Mouse (Mus musculus): ENCODE results near the gene Tas2r139.
"Not testable (repeated sequence)": the region's sequence is repeated elsewhere in the genome, so short reads cannot be mapped to it uniquely, and the experiment has no call there.

Gene Tas2r139

DNA sequence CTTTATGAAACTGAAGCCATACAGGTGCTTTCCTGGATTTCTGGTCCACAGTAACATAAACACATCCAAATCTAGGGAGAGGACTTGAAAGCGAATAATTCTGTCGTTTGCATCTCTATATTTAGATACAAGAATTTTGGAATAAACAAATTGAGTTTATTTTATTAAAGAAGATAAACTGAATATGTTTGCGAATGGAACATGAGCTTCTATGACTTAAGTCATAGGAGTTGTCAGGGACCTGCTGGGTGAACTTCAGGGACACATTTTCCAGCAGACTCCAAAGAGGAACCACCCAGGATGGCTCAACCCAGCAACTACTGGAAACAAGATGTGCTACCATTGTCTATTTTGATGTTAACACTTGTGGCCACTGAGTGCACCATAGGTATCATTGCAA, at the start of gene Tas2r139:
Gene Tas2r139 (plus strand): TSS at position 301 of the 400 bp plus-strand sequence.
- no peak for DNase-seq (ENCODE audit: low spot score in 2 of 2)

DNA sequence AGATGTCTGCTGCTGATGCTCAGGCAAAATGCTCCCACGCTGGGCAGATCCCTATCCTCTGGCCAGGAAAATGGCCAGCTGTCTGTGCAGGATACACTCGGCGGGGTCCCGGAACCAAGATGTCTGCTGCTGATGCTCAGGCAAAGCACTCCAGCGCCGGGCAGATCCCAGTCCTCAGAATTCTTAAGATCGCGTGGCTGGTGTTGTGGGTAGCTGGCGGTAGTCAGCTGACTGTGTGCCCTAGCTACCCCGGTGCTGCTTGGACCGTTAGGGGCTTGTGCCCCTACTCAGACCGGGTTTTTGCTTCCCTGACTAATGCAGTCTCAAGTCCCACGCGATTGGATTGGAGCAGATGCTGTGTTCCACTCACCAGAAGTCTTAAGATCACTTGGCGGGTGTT, 10.4 kb downstream of the Tas2r139 start:
- not testable (repeated sequence) for DNase-seq (ENCODE audit: low spot score in 2 of 2)

DNA sequence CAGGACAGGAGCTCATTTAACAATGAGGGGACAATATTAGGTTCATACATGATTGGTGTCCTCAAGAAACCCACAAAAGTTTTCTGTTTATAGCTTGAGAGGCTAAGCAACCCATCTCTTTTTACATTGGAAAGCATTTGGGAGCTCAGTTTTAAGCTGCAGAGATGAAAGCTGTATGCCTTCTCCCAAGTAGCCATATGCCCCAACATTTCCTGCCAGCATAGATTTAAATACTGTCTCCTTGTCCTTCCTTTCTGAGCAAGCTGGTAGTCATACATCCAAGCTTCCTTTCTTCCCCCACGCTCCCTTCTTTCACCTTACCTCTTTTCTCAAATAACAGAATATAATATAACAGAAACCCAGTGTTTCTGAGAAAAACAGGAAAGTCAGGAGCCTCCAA, 41.7 kb downstream of the Tas2r139 start:
- no peak for DNase-seq (ENCODE audit: low spot score in 2 of 2)

DNA sequence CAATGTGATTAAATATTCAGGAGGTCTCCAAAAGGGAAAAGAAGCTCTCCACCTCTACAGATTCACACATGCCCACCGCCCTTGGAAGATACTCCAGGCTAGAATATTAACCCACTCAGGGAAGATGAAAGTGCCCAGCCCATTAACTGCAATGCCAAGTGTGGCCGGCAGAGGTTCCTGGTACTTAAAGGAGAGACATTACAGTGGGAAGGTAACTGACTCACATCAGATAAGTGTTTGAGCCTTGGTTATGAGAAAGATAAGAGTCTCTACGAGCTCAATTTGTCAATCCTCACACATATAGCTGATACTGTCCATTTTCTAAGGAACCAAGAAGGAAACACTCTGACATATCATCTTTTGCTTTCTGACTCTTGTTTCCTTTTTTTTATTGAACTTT, 45.5 kb downstream of the Tas2r139 start:
- no peak for DNase-seq (ENCODE audit: low spot score in 2 of 2)
